Mouse (Mus musculus) right cerebral cortex, postnatal 14 days (tissue): ENCODE data around the gene Gm14295.
"Not testable (repeated sequence)": the region's sequence is repeated elsewhere in the genome, so short reads cannot be mapped to it uniquely, and the experiment has no call there.

Source experiments
- DNase-seq: peaks from one replicate; pipeline ENCODE4 v3.0.0; 2022

Gene Gm14295

GRCm38 (mm10) chr2:176798312-176798711, at the start of gene Gm14295:
Gene Gm14295 (plus strand): TSS chr2:176798612.
- DNase-seq, result not testable (repeated sequence)

- not testable (repeated sequence) for DNase-seq
These were observed 373 bp downstream of the Gm14295 start for GRCm38 (mm10) chr2:176798785-176799184.

GRCm38 (mm10) chr2:176830840-176831239, 32.4 kb downstream of the Gm14295 start, which contains the start of gene Gm14408:
Gene Gm14408 (plus strand): TSS chr2:176831140.
- DNase-seq, result not testable (repeated sequence)
